Mouse (Mus musculus): ENCODE results near the gene Prr5l. TPM values are rescaled to one million over a fixed set of nuclear protein-coding genes. Genes with fewer than 3 reads are reported as not detected.

Prr5l gene
- polyA plus RNA-seq, 1 experiment, result 4.5 TPM

DNA sequence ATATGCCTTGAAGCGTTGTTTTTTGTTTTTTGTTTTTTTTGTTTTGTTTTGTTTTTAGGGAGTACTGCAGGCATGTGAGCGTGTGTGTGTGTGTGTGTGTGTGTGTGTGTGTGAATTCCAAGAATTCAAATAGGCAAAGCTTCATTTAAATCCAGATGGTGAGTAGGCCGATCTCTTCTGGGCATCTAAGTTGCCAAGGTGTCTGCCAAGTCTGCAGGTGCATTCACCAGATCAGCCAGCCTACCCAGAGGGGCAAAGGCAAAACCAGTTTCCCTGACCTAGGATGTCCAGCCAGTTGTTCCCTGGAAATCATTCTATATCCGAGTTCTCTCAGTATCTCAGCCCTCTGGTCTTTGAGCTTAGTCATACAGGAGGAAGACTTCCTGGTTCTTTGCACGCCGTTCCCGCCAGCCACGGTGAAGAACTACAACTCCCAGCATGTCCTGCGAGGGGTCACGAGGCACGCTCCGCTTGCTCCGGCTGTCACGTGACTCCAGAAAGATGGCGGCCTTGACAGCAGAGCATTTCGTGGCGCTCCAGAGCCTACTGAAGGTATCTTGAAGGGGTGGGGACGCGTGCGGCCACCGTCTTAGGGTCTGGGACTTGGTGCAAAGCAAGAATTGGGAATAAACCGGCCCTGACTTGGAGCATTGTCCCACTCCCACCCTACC, 3.1 kb upstream of the Prr5l start, which contains the start of gene Commd9:
Commd9 (plus strand) TSS at position 480 of the 671 bp plus-strand sequence.
- H3K4me1 ChIP-seq (ENCODE audit: control insufficient read depth, insufficient read depth, low read length), result peaks cover 10% of the 10 kb centered on the region
- TF ChIP-seq CTCF (IDR thresholded peaks at IDR 0.05; ENCODE audit: borderline replicate concordance, insufficient read depth, low read length), result no peak
- TF ChIP-seq POLR2A (IDR thresholded peaks at IDR 0.05; ENCODE audit: low read depth, low read length), result peak; percentile 85
- peak within 1 kb of the TSS; percentile 12; the same call in 1 of the 2 replicates for H3K27ac ChIP-seq (ENCODE audit: insufficient read depth, low read length)
- peak within 1 kb of the TSS; percentile 82 for H3K4me3 ChIP-seq (ENCODE audit: insufficient read depth, low read length)

DNA sequence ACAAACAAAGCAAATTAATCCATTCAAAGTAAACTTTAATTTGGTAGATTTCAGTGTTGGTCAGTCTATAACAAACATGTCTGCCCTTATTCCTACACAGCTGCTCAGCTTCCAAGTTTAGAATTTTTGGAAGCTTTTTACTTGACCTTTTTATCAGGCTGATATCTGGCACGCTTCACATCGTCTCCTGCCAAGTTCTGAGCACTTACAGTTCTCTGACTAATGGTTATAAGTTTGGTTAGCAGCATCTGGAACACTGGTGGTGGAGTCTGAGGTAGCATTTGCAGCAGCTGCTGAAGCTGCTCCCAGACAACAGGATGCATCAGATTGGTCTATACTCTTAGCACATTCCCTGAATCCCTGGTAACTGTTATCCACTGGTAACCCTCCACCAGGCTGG, 1.5 kb upstream of the Prr5l start:
- Histone ChIP-seq H3K27ac (ENCODE audit: insufficient read depth, low read length) (0 out of 2 replicates have a peak overlapping the region, but pooled peaks have one; percentile 20), H3K4me1 (ENCODE audit: control insufficient read depth, insufficient read depth, low read length) (peaks cover 10% of the 10 kb centered on the region), H3K4me3 (ENCODE audit: insufficient read depth, low read length) (no peak overlapping the region)
- TF ChIP-seq POLR2A (IDR thresholded peaks at IDR 0.05; ENCODE audit: low read depth, low read length), result no peak
- TF ChIP-seq CTCF (IDR thresholded peaks at IDR 0.05; ENCODE audit: borderline replicate concordance, insufficient read depth, low read length), result no peak

- Histone ChIP-seq H3K27ac (ENCODE audit: insufficient read depth, low read length) (no peak overlapping the region), H3K4me3 (ENCODE audit: insufficient read depth, low read length) (no peak overlapping the region), H3K4me1 (ENCODE audit: control insufficient read depth, insufficient read depth, low read length) (peaks cover 8% of the 10 kb centered on the region)
- TF ChIP-seq POLR2A (IDR thresholded peaks at IDR 0.05; ENCODE audit: low read depth, low read length) (no peak), CTCF (IDR thresholded peaks at IDR 0.05; ENCODE audit: borderline replicate concordance, insufficient read depth, low read length) (no peak)
Observed at GRCm38 (mm10) chr2:101881471-101882162, 1.2 kb downstream of the Prr5l start.

GRCm38 (mm10) chr2:101871179-101871578, 11.6 kb downstream of the Prr5l start:
- H3K4me3 ChIP-seq (ENCODE audit: insufficient read depth, low read length), result no peak overlapping the region

GRCm38 (mm10) chr2:101868683-101869082, 14.1 kb downstream of the Prr5l start:
- no peaks in the 10 kb centered on the region for H3K4me1 ChIP-seq (ENCODE audit: control insufficient read depth, insufficient read depth, low read length)
- no peak overlapping the region for H3K4me3 ChIP-seq (ENCODE audit: insufficient read depth, low read length)
- no peak overlapping the region for H3K27ac ChIP-seq (ENCODE audit: insufficient read depth, low read length)
- TF ChIP-seq CTCF (IDR thresholded peaks at IDR 0.05; ENCODE audit: borderline replicate concordance, insufficient read depth, low read length) (no peak), POLR2A (IDR thresholded peaks at IDR 0.05; ENCODE audit: low read depth, low read length) (no peak)

More at GRCm38 (mm10) chr2:101871179-101871578, 11.6 kb downstream of the Prr5l start:
- TF ChIP-seq POLR2A (IDR thresholded peaks at IDR 0.05; ENCODE audit: low read depth, low read length), result no peak
- no peak for TF ChIP-seq CTCF (IDR thresholded peaks at IDR 0.05; ENCODE audit: borderline replicate concordance, insufficient read depth, low read length)
- H3K27ac ChIP-seq (ENCODE audit: insufficient read depth, low read length), result no peak overlapping the region
- peaks cover 3% of the 10 kb centered on the region; the same call in 1 of the 2 replicates for H3K4me1 ChIP-seq (ENCODE audit: control insufficient read depth, insufficient read depth, low read length)

DNA sequence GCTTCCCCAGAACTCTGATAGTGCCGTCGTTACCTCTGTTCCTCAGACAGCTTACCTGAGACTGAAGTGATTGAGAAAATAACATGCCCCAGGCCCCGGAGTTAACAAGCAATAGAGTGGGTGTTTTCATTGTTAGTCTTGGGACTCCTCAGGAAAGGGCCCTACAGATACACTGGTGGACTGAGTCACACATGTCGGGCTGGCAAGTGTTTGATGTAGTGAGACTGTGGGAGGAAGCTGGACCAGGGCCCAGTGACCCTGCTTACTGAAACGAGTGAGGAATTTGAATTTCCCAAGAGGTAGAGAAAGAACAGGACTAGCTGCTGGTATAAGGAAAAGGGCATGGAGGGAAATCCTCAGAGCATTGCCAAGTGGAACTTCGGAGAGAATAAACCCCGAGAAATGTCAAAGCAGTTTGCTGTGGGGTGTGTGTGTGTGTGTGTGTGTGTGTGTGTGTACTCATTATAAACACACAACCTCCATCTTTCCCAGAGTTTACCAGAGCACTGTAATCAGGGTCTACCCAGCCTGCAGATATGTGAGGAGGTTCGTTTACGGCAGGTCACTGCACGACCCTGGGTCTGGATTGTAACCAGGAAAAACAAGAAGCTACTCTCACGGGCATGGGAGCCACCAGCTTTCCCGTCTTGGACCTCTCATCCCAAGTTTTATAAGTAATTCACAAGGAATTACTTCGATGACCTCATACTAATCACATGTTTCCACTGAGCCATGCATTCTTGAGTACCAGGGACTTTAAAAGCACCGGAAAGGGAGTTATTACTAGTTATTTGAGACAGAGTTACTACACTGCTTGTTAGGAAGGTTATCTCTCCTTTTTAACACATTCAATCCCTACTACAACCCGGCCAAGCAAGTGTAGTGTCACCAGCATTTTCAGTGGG, 20.4 kb downstream of the Prr5l start:
- TF ChIP-seq POLR2A (IDR thresholded peaks at IDR 0.05; ENCODE audit: low read depth, low read length) (no peak), CTCF (IDR thresholded peaks at IDR 0.05; ENCODE audit: borderline replicate concordance, insufficient read depth, low read length) (no peak)
- Histone ChIP-seq H3K27ac (ENCODE audit: insufficient read depth, low read length) (peak overlapping the region; percentile 92), H3K4me1 (ENCODE audit: control insufficient read depth, insufficient read depth, low read length) (peaks cover 6% of the 10 kb centered on the region), H3K4me3 (ENCODE audit: insufficient read depth, low read length) (no peak overlapping the region)

DNA sequence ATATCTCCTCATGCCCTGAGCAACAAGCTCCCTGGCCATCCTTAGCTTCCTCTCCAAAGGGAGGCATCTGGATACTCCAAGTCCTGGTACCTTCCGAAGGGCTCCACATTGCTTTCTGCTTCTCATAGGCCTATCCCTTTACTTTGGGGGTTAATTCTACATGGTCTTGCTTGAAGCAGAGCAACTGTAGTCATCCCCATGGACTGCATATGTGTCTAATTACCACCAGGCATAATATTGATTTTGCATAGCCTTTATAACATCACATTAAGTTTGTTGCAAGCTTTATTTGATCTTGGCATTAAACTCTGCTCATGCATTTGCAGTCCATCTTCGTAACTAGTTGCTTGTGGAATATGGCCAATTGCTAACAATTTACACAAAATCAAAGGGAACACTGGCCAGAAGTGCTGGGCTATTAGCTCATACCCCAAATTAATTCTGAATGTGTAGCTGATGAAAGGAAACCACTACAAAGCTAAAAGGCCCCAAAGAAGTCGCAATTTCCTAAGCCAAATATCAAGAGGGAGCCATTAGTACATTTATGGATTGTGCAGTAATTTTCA, 21.8 kb downstream of the Prr5l start:
- Histone ChIP-seq H3K4me3 (ENCODE audit: insufficient read depth, low read length) (no peak overlapping the region), H3K27ac (ENCODE audit: insufficient read depth, low read length) (no peak overlapping the region), H3K4me1 (ENCODE audit: control insufficient read depth, insufficient read depth, low read length) (peaks cover 6% of the 10 kb centered on the region)
- TF ChIP-seq CTCF (IDR thresholded peaks at IDR 0.05; ENCODE audit: borderline replicate concordance, insufficient read depth, low read length) (no peak), POLR2A (IDR thresholded peaks at IDR 0.05; ENCODE audit: low read depth, low read length) (no peak)

DNA sequence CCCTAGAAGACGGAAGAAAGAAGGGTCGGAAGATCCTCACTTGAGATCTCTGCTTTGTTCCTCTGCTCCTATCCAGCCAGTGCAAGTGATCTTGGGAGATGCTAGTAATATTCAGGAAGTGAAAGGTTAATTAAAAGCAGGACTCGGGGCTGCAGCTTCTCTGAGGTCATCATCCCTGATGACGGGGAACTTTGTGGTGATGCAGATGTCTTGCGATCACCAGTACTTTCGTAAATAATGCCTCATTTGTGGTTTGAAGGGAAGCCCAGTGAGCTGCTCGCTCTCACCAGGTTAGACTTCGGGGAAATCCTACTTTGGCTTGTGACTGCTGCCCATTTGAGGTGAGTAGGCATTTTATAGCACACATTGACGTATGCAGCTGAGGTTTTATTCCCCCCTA, 26.7 kb downstream of the Prr5l start:
- H3K4me1 ChIP-seq (ENCODE audit: control insufficient read depth, insufficient read depth, low read length), result no peaks in the 10 kb centered on the region
- no peak overlapping the region for H3K4me3 ChIP-seq (ENCODE audit: insufficient read depth, low read length)
- no peak overlapping the region for H3K27ac ChIP-seq (ENCODE audit: insufficient read depth, low read length)
- TF ChIP-seq POLR2A (IDR thresholded peaks at IDR 0.05; ENCODE audit: low read depth, low read length), result no peak
- TF ChIP-seq CTCF (IDR thresholded peaks at IDR 0.05; ENCODE audit: borderline replicate concordance, insufficient read depth, low read length), result no peak

- no peak overlapping the region for H3K4me3 ChIP-seq (ENCODE audit: insufficient read depth, low read length)
- no peaks in the 10 kb centered on the region for H3K4me1 ChIP-seq (ENCODE audit: control insufficient read depth, insufficient read depth, low read length)
- no peak for TF ChIP-seq POLR2A (IDR thresholded peaks at IDR 0.05; ENCODE audit: low read depth, low read length)
- TF ChIP-seq CTCF (IDR thresholded peaks at IDR 0.05; ENCODE audit: borderline replicate concordance, insufficient read depth, low read length), result no peak
- no peak overlapping the region for H3K27ac ChIP-seq (ENCODE audit: insufficient read depth, low read length)
Observed at GRCm38 (mm10) chr2:101854792-101855191, 28.0 kb downstream of the Prr5l start.

Data from embryonic fibroblast, embryonic 13.5 days (primary cell).